Mouse (Mus musculus) limb, embryonic 13.5 days (tissue): ENCODE measurements at regions not wholly inside any gene's neighbourhood (a gene's known extent, or its start where the extent isn't known, plus 50 kb on each side); places are given as distances from the start of the nearest gene placed in this dataset.
A peak's percentile ranks its signal among the peaks of the same experiment; 100 is the strongest.

Source experiments
- ATAC-seq: fragments of 200-750 bp; cut with Nextera tagmentation; 2 replicates; pipeline ENCODE4 v1.8.0; 2017; ENCODE audit warnings: low read depth, moderate number of reproducible peaks, moderate TSS enrichment; ENCODE audit not compliant: low FRiP score
- H3K27ac ChIP-seq: fragments of 300-500 bp; sonication (generic); 2 replicates; pipeline ENCODE4 v1.5.1; 2015; ENCODE audit warnings: inconsistent platforms, mild to moderate bottlenecking, moderate library complexity
- H3K27me3 ChIP-seq: fragments of 300-500 bp; sonication (generic); 2 replicates; pipeline ENCODE4 v1.6.1; 2015; ENCODE audit warnings: mild to moderate bottlenecking, inconsistent platforms
- H3K36me3 ChIP-seq: fragments of 300-500 bp; sonication (generic); 2 replicates; pipeline ENCODE4 v1.6.1; 2015; ENCODE audit warnings: inconsistent platforms, mild to moderate bottlenecking, moderate library complexity
- H3K4me1 ChIP-seq: fragments of 300-500 bp; sonication (generic); 2 replicates; pipeline ENCODE4 v1.6.1; 2015; ENCODE audit warnings: inconsistent platforms
- H3K4me2 ChIP-seq: fragments of 300-500 bp; sonication (generic); replicated peaks from 2 replicates; pipeline ENCODE4 v1.6.1; 2015; ENCODE audit warnings: inconsistent platforms, mild to moderate bottlenecking, moderate library complexity
- H3K4me3 ChIP-seq: fragments of 300-500 bp; sonication (generic); 2 replicates; pipeline ENCODE4 v1.5.1; 2015; ENCODE audit warnings: moderate library complexity, mild to moderate bottlenecking, inconsistent platforms
- H3K9ac ChIP-seq: fragments of 300-500 bp; sonication (generic); 2 replicates; pipeline ENCODE4 v1.6.1; 2015; ENCODE audit warnings: mild to moderate bottlenecking, inconsistent platforms
- H3K9me3 ChIP-seq: fragments of 300-500 bp; sonication (generic); 2 replicates; pipeline ENCODE4 v1.6.1; 2016; ENCODE audit warnings: inconsistent platforms
- WGBS: fragments of 180-500 bp; shearing (Covaris S2); methylation state at CpG from one replicate; pipeline ENCODE4 v1.1.7; 2015; 5-methylcytosine and 5-hydroxymethylcytosine counted together

DNA sequence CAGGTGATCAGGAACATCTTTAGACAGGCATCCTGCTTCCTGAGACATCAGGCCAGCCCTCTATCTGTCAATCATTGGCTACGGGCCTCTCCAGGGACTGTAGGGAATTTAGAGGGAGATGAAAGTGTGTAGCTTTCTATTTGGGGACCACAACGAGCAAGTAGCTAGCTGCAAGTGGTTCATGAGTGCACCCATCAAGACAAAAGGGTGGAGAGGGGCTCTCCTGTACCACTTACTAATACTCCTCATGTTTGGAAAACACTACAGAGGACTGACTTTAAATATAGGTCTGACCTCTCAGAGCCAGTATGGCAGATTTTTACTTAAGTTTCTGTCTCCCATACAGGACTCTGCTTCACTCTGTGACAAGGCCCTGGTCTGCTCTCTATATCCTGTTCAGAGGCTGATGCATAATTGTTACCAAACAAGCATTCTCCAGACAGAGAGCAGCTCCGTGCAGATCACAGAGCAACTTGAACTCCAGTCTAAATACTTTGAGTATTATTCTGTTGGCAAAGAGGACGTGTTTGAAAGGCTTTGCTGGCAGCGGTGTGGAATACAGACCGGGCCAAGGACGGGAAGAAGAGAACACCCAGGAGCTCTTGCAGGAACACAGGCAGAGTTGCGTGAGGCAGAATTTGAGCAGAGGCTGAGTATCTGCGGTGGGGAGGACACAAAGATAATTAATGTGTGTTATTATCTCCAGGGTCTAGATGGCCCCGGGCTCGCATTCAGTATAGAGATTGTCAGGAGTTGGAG is 56.2 kb upstream of the Gm6993 start:
- Histone ChIP-seq H3K36me3 (no peaks in the 10 kb centered on the region), H3K4me2 (no peak overlapping the region), H3K27ac (peak overlapping the region; percentile 80), H3K9me3 (no peaks in the 10 kb centered on the region), H3K27me3 (no peaks in the 10 kb centered on the region), H3K4me3 (no peak overlapping the region), H3K9ac (no peak overlapping the region), H3K4me1 (peaks cover 29% of the 10 kb centered on the region)
- ATAC-seq: no peak
- 47% methylated on average over 11 of the region's 11 CpGs for WGBS

DNA sequence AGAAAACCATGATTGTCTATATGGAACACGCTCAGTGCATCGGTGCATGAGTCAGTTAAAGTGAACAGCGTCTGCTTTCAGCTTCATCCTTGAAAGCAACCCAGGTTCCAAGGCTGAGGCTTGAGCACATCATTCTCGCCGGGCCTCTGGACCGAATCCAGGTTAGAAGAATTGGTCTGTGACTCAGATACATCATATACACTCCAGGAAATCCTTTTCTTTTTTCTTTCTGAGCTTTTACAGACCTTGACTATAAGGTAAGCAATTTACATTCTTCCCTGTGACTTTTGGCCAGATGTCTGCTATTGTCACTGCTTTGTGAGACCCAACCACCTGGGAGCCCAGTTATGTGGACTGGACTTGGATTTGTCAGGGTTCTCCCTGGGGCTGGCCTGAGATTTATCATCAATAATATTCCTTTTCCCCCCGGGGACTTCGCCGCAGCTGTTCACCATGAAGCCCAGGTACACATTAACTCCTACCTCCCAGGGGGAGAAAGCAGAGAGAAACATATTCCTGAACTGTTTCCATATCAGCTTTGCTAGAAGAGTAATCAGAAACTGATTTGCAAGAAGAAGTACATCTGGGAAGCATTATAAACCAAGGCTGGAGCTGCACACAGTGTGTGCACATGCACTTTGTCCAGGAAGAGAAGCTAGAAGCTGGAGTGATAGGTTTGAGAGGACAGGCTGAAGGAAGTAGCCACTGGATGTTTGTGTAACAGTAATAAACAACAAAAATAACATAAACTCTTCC is 55.2 kb upstream of the Gm6993 start:
- H3K36me3 ChIP-seq: no peaks in the 10 kb centered on the region
- H3K9me3 ChIP-seq: no peaks in the 10 kb centered on the region
- H3K27ac ChIP-seq: peak overlapping the region; percentile 80
- 0 out of 2 replicates have a peak overlapping the region, but pooled peaks have one; percentile 9 for H3K4me2 ChIP-seq
- peak; percentile 81 for ATAC-seq
- 34% methylated on average over 9 of the region's 9 CpGs for WGBS
- no peak overlapping the region for H3K4me3 ChIP-seq
- H3K4me1 ChIP-seq: peaks cover 36% of the 10 kb centered on the region
- H3K9ac ChIP-seq: no peak overlapping the region
- H3K27me3 ChIP-seq: no peaks in the 10 kb centered on the region

DNA sequence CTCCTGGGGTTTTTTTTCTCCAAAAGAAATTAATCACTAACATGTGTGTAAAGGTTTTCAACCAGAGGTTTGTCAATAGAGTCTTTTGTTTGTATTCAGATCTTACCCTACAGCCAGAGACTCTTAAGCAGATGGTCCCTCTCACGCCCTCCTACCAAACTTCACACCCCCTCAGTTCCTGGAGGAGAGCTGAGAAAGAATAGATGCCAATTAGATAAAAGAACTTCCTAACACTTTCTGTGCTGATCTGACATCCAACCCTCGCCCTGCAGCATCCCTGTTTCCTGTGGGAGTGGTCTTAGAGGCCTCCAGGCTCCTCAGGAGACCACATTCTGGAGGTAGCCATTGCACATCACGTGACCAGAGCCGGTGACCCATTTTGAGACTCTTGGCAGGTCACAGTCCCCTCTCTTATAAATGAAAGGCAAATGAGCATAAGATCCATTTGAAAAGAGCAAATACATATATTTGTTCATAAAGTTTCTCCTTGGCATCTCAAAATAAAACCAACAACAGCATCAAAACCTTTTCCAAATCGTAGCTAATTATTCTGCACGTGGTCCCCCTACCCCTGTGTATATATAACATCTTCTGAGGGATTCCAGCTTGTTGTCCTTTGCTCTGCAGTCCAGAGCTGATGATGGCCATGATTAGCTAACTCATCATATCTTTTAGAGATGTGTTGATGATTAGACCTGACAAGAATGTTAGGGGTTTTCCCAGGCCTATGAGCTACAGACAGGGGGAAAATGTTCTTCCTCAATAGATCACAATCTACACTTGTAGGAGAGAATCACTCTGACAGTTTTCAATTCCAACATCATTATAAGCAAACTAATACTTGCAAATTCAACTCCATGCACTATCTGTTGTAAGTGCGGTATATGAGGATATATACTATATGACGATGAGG is 54.4 kb upstream of the Gm6993 start:
- ATAC-seq: no peak
- Histone ChIP-seq H3K36me3 (no peaks in the 10 kb centered on the region), H3K27ac (peak overlapping the region; percentile 70), H3K4me1 (peaks cover 44% of the 10 kb centered on the region), H3K27me3 (no peaks in the 10 kb centered on the region), H3K9me3 (no peaks in the 10 kb centered on the region), H3K4me2 (no peak overlapping the region), H3K9ac (no peak overlapping the region), H3K4me3 (no peak overlapping the region)
- WGBS: 70% methylated on average over 8 of the region's 8 CpGs

DNA sequence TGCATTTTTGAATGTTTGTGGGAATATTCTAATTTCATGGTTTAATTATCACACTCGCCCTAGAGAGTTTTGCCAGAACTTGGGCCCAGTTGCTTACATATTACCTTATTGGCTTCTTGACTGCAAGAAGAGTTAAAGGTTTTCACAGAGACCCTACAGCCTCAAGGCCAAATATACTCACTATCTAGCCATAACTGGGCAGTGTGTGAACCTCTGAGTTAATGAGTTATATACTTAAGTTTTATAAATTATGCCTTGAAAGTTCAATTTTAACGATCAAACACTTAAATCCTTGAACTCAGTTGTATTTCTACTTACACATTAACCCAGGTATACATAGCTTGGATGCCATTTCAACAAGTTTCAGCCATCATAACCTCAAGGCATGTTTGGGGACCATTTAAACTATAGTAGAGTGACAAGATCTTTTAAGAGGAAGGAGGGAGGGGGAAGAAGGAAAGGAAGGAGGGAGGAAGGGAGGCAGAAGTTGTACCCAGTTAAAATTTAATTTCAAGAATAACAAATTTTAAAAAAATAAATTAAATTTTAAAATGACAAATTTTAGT is 52.5 kb upstream of the Gm6993 start:
- no peak for ATAC-seq
- 83% methylated on average over 2 of the region's 2 CpGs for WGBS
- no peaks in the 10 kb centered on the region for H3K36me3 ChIP-seq
- H3K27me3 ChIP-seq: no peaks in the 10 kb centered on the region
- H3K4me3 ChIP-seq: no peak overlapping the region
- no peak overlapping the region for H3K4me2 ChIP-seq
- H3K9me3 ChIP-seq: no peaks in the 10 kb centered on the region
- H3K9ac ChIP-seq: no peak overlapping the region
- peaks cover 50% of the 10 kb centered on the region for H3K4me1 ChIP-seq
- no peak overlapping the region for H3K27ac ChIP-seq

DNA sequence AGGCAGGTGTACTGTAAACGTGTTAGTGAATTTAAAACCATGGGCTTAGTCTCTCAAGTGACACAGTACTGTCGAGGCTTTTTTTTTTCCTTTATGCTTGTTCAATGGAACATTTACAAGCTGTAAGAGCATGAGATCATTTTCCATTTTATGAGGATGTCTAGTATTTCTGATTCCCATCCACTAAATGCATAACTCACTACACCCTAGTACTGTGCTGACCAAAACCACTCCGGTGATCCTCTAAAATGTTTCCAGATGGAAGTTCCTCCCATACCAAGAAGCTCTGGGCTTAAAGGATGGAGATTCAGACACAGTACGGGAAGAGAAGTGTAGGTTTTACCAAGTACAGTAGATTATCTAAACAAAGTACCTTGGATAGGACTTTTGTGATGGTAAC is 50.3 kb upstream of the Gm6993 start:
- WGBS: 38% methylated on average over 4 of the region's 4 CpGs

More for the DNA sequence above, 50.3 kb upstream of the Gm6993 start:
- Histone ChIP-seq H3K4me2 (no peak overlapping the region), H3K27ac (peak overlapping the region; percentile 48; the same call in 1 of the 2 replicates), H3K4me1 (peaks cover 33% of the 10 kb centered on the region), H3K9ac (no peak overlapping the region), H3K9me3 (no peaks in the 10 kb centered on the region), H3K4me3 (no peak overlapping the region), H3K27me3 (no peaks in the 10 kb centered on the region), H3K36me3 (no peaks in the 10 kb centered on the region)
- ATAC-seq: peak; percentile 72
